Mouse (Mus musculus): ENCODE results near the gene Pagr1b.

- TF ChIP-seq GATA1 (IDR thresholded peaks at IDR 0.05; ENCODE audit: low read length), result no peak
- TF ChIP-seq TAL1 (IDR thresholded peaks at IDR 0.05; ENCODE audit: low read length), result no peak
These were observed 2.0 kb downstream of the Pagr1b start, which contains the start of gene Mvp for GRCm38 (mm10) chr7:127014320-127014719.

All from erythroblast, embryonic 14.5 days (primary cell).